Mouse (Mus musculus) erythroblast, embryonic 14.5 days (primary cell): Measurements from ENCODE around the gene 1700014D04Rik.

Experiments
- GATA1 ChIP-seq: IDR thresholded peaks from 2 replicates; pipeline ENCODE4 v1.6.1; 2012; ENCODE audit warnings: low read length, inconsistent platforms, mixed read lengths
- TAL1 ChIP-seq: IDR thresholded peaks from 3 replicates; pipeline ENCODE4 v1.6.1; 2012; ENCODE audit warnings: low read length, inconsistent platforms, mixed read lengths

GRCm38 (mm10) chr13:59733936-59734335 lies 12.6 kb downstream of the 1700014D04Rik start:
- no peak for TF ChIP-seq TAL1
- no peak for TF ChIP-seq GATA1
